Mouse (Mus musculus): ENCODE results near the gene Kcnb1. TPM values are rescaled to one million over a fixed set of nuclear protein-coding genes. Genes with fewer than 3 reads are reported as not detected.

The Kcnb1 gene
- polyA plus RNA-seq, 1 experiment, result 1.4 TPM

DNA sequence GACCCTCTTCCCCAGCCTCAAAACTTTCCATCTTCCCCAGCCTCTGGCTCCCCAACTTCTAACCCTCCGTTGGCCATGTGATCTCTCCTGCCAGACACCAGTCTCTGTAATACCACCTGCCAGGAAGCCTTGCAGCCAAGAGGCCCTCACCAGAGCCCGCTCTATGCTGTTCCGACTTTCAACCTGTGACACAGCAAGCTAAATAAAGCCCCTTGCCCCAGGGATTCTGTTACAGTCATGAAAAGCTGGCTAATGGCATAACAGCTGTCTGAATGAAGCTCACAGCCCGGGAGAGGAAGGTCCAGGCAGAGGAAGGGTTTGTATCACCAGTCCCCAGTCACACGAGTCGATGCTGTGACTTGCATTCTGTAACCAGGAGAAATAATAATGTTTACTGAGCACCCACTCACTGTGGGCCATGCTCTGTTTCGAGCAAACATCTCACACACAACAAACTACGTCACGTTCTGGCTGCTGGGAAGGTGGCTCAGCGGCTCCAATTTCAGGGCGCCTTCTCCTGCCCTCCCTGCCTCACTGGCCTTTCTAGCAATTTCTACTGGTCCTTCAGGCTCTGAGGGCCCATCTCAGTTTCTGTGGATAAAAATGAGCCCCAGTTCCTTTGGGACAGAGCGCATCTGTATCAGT lies 69.6 kb downstream of the Kcnb1 start:
- H3K4me3 ChIP-seq (ENCODE audit: low read depth, low read length), result no peak overlapping the region
- H3K9me3 ChIP-seq (replicated peaks; ENCODE audit: control insufficient read depth, insufficient read depth, low read length, poor library complexity, severe bottlenecking), result no peaks in the 10 kb centered on the region
- H3K4me1 ChIP-seq (ENCODE audit: control insufficient read depth, insufficient read depth, low read length), result peaks cover 24% of the 10 kb centered on the region
- no peak overlapping the region for H3K9ac ChIP-seq (ENCODE audit: low read depth, poor library complexity, severe bottlenecking)
- no peaks in the 10 kb centered on the region for H3K36me3 ChIP-seq (ENCODE audit: control insufficient read depth, insufficient read depth, low read length, poor library complexity, severe bottlenecking)
- TF ChIP-seq POLR2A (IDR thresholded peaks at IDR 0.05; ENCODE audit: insufficient read depth, low read length), result no peak
- H3K27me3 ChIP-seq (ENCODE audit: control insufficient read depth, insufficient read depth, low read length, poor library complexity, severe bottlenecking), result no peaks in the 10 kb centered on the region
- H3K27ac ChIP-seq (ENCODE audit: insufficient read depth, low read length), result no peak overlapping the region

DNA sequence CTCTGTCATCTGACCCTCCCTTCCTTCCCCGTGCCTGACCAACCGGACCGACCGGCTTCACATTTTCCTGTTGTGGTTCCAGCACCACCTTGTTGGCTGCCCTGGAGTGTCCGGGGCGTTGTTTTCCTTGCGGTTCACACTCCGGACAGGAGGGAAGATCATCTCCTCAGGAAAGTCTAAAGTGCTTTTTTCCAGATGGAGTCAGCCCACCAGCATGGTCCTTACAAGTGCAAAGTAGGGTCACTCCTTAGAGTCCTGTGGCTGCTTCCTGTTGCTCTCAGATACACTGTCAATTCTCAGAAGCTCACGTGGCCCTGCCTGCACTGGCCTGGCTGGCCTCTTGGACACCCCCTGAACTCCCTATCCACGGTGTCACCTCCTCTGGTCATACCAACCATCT lies 71.9 kb downstream of the Kcnb1 start:
- Histone ChIP-seq H3K36me3 (ENCODE audit: control insufficient read depth, insufficient read depth, low read length, poor library complexity, severe bottlenecking) (no peaks in the 10 kb centered on the region), H3K9ac (ENCODE audit: low read depth, poor library complexity, severe bottlenecking) (no peak overlapping the region), H3K27ac (ENCODE audit: insufficient read depth, low read length) (no peak overlapping the region), H3K4me1 (ENCODE audit: control insufficient read depth, insufficient read depth, low read length) (peaks cover 18% of the 10 kb centered on the region), H3K9me3 (replicated peaks; ENCODE audit: control insufficient read depth, insufficient read depth, low read length, poor library complexity, severe bottlenecking) (no peaks in the 10 kb centered on the region), H3K4me3 (ENCODE audit: low read depth, low read length) (no peak overlapping the region), H3K27me3 (ENCODE audit: control insufficient read depth, insufficient read depth, low read length, poor library complexity, severe bottlenecking) (no peaks in the 10 kb centered on the region)
- TF ChIP-seq POLR2A (IDR thresholded peaks at IDR 0.05; ENCODE audit: insufficient read depth, low read length), result no peak
- TF ChIP-seq CTCF (IDR thresholded peaks at IDR 0.05; ENCODE audit: low read depth, low read length), result no peak
- TF ChIP-seq EP300 (IDR thresholded peaks at IDR 0.05; ENCODE audit: insufficient read depth, low read depth, low read length), result peak; percentile 71; the same call in 1 of the 2 replicates

GRCm38 (mm10) chr2:167112737-167113136 lies 77.2 kb downstream of the Kcnb1 start:
- Histone ChIP-seq H3K4me1 (ENCODE audit: control insufficient read depth, insufficient read depth, low read length) (peaks cover 2% of the 10 kb centered on the region), H3K36me3 (ENCODE audit: control insufficient read depth, insufficient read depth, low read length, poor library complexity, severe bottlenecking) (no peaks in the 10 kb centered on the region), H3K27me3 (ENCODE audit: control insufficient read depth, insufficient read depth, low read length, poor library complexity, severe bottlenecking) (no peaks in the 10 kb centered on the region), H3K27ac (ENCODE audit: insufficient read depth, low read length) (no peak overlapping the region), H3K9me3 (replicated peaks; ENCODE audit: control insufficient read depth, insufficient read depth, low read length, poor library complexity, severe bottlenecking) (no peaks in the 10 kb centered on the region), H3K4me3 (ENCODE audit: low read depth, low read length) (no peak overlapping the region), H3K9ac (ENCODE audit: low read depth, poor library complexity, severe bottlenecking) (no peak overlapping the region)
- TF ChIP-seq CTCF (IDR thresholded peaks at IDR 0.05; ENCODE audit: low read depth, low read length) (peak; percentile 97), POLR2A (IDR thresholded peaks at IDR 0.05; ENCODE audit: insufficient read depth, low read length) (no peak), EP300 (IDR thresholded peaks at IDR 0.05; ENCODE audit: insufficient read depth, low read depth, low read length) (0 out of 2 replicates have a peak, but pooled peaks have one; percentile 31)

DNA sequence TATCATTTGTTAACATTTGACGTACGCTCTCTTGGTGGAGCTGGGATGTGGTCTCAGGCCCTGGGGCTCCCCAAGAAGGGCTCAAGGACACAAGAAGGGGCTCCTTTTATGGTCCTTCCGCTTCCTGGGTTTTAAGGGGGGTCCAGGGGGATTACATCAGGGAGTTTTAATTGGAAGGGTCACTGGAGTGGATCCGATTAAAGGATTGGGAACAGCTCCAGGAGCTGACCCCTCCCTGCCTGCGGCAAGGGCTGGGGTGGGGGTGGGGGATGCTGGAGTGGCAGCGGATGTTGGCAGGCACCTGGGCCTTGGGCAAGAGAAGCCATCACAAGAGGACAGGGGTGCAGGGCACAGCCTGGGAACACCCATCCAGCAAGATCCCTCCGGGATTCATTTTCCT lies 77.7 kb downstream of the Kcnb1 start:
- Histone ChIP-seq H3K9ac (ENCODE audit: low read depth, poor library complexity, severe bottlenecking) (no peak overlapping the region), H3K36me3 (ENCODE audit: control insufficient read depth, insufficient read depth, low read length, poor library complexity, severe bottlenecking) (no peaks in the 10 kb centered on the region), H3K27me3 (ENCODE audit: control insufficient read depth, insufficient read depth, low read length, poor library complexity, severe bottlenecking) (no peaks in the 10 kb centered on the region), H3K4me3 (ENCODE audit: low read depth, low read length) (no peak overlapping the region), H3K9me3 (replicated peaks; ENCODE audit: control insufficient read depth, insufficient read depth, low read length, poor library complexity, severe bottlenecking) (no peaks in the 10 kb centered on the region), H3K4me1 (ENCODE audit: control insufficient read depth, insufficient read depth, low read length) (peaks cover 2% of the 10 kb centered on the region), H3K27ac (ENCODE audit: insufficient read depth, low read length) (no peak overlapping the region)
- TF ChIP-seq POLR2A (IDR thresholded peaks at IDR 0.05; ENCODE audit: insufficient read depth, low read length), result no peak
- TF ChIP-seq EP300 (IDR thresholded peaks at IDR 0.05; ENCODE audit: insufficient read depth, low read depth, low read length), result no peak
- no peak for TF ChIP-seq CTCF (IDR thresholded peaks at IDR 0.05; ENCODE audit: low read depth, low read length)

DNA sequence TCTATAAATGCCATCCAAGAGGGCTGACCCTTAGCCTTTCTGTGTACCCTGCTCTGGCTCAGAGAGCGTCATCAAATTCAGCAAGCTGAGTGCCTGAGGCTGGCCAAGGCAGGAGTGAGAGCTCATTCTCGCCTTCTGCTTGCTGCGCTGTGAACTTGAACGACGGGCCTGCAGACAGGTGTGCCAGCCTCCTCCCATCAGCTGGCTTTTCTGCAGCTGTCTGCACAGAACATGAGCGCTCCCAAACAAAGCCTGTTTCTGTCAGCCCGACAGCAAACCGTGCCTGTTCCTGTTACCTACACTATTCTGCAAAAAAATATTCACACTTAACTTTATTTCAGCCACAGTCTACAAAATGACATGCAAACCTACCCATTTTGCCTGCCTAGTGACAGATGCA lies 80.4 kb downstream of the Kcnb1 start:
- no peaks in the 10 kb centered on the region for H3K27me3 ChIP-seq (ENCODE audit: control insufficient read depth, insufficient read depth, low read length, poor library complexity, severe bottlenecking)
- peaks cover 5% of the 10 kb centered on the region for H3K4me1 ChIP-seq (ENCODE audit: control insufficient read depth, insufficient read depth, low read length)
- H3K9ac ChIP-seq (ENCODE audit: low read depth, poor library complexity, severe bottlenecking), result no peak overlapping the region
- TF ChIP-seq POLR2A (IDR thresholded peaks at IDR 0.05; ENCODE audit: insufficient read depth, low read length) (no peak), CTCF (IDR thresholded peaks at IDR 0.05; ENCODE audit: low read depth, low read length) (no peak), EP300 (IDR thresholded peaks at IDR 0.05; ENCODE audit: insufficient read depth, low read depth, low read length) (no peak)
- H3K27ac ChIP-seq (ENCODE audit: insufficient read depth, low read length), result no peak overlapping the region
- no peaks in the 10 kb centered on the region for H3K9me3 ChIP-seq (replicated peaks; ENCODE audit: control insufficient read depth, insufficient read depth, low read length, poor library complexity, severe bottlenecking)
- no peaks in the 10 kb centered on the region for H3K36me3 ChIP-seq (ENCODE audit: control insufficient read depth, insufficient read depth, low read length, poor library complexity, severe bottlenecking)
- H3K4me3 ChIP-seq (ENCODE audit: low read depth, low read length), result no peak overlapping the region

DNA sequence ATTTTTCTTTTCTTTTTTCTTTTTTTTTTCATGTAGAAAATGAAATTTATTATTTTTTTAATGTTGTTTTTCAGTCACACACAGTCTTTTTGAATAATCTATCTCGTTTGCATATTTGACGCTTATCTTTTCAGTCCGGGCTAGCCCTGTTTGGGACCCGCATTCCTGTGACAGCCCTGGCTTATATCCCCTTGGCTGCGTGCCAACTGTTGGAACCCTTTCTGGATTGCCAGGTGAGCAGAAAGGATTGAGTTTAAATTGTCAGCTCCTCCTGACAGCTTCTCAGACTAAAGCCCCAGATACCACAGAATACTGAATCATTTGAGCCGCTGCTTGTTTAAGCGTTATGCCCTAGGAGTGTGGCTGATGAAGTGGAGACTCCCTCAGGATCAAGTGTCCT lies 86.4 kb downstream of the Kcnb1 start:
- TF ChIP-seq CTCF (IDR thresholded peaks at IDR 0.05; ENCODE audit: low read depth, low read length), result no peak
- TF ChIP-seq EP300 (IDR thresholded peaks at IDR 0.05; ENCODE audit: insufficient read depth, low read depth, low read length), result no peak
- no peak for TF ChIP-seq POLR2A (IDR thresholded peaks at IDR 0.05; ENCODE audit: insufficient read depth, low read length)

More for the DNA sequence above, 86.4 kb downstream of the Kcnb1 start:
- H3K4me1 ChIP-seq (ENCODE audit: control insufficient read depth, insufficient read depth, low read length), result peaks cover 5% of the 10 kb centered on the region
- H3K27me3 ChIP-seq (ENCODE audit: control insufficient read depth, insufficient read depth, low read length, poor library complexity, severe bottlenecking), result no peaks in the 10 kb centered on the region
- no peaks in the 10 kb centered on the region for H3K9me3 ChIP-seq (replicated peaks; ENCODE audit: control insufficient read depth, insufficient read depth, low read length, poor library complexity, severe bottlenecking)
- H3K36me3 ChIP-seq (ENCODE audit: control insufficient read depth, insufficient read depth, low read length, poor library complexity, severe bottlenecking), result no peaks in the 10 kb centered on the region
- H3K9ac ChIP-seq (ENCODE audit: low read depth, poor library complexity, severe bottlenecking), result no peak overlapping the region
- no peak overlapping the region for H3K27ac ChIP-seq (ENCODE audit: insufficient read depth, low read length)
- no peak overlapping the region for H3K4me3 ChIP-seq (ENCODE audit: low read depth, low read length)

All from ES-Bruce4 (cell line).